Comparison of ENCODE assay signal across 35 mouse cellular contexts in genomic region chr19:36098916-36099315, GRCm38 (mm10). TPM values are rescaled to one million over a fixed set of nuclear protein-coding genes. Genes with fewer than 3 reads are reported as not detected.
"Had no signal": no experiment of that assay in that cellular context is flagged by ENCODE, and none has a peak within 500 bp of the region (broad histone marks: within the 10 kb centered on the region; RNA-seq: fewer than 3 reads in every experiment).

No protein-coding gene starts in this region.

- ATAC-seq: liver, embryonic 12.5 days; liver, postnatal 0 days; lung, postnatal 0 days; midbrain, embryonic 13.5 days; midbrain, embryonic 15.5 days; midbrain, embryonic 16.5 days had no signal

- DNase-seq: left cerebral cortex, postnatal 4 days; liver; liver, embryonic 13.5 days; liver, postnatal 0 days; lung, adult 18-20 months; lung, adult 2 months; lung, embryonic 14.5 days; lung, postnatal 10 days; lung, postnatal 14 days; lung, postnatal 36 days; lung, postnatal 4 days; midbrain, embryonic 14.5 days had no signal

- H3K4me3 ChIP-seq: limb, embryonic 10.5 days; limb, embryonic 12.5 days; limb, embryonic 13.5 days; limb, embryonic 15.5 days; liver, embryonic 12.5 days; liver, embryonic 13.5 days; liver, embryonic 15.5 days; lung, embryonic 15.5 days; megakaryocyte, embryonic 14.5 days; midbrain, embryonic 10.5 days; midbrain, embryonic 12.5 days; midbrain, embryonic 13.5 days; midbrain, embryonic 15.5 days; myocyte; neural tube, embryonic 12.5 days; neural tube, embryonic 13.5 days had no signal

- H3K9ac ChIP-seq: limb, embryonic 12.5 days; limb, embryonic 13.5 days; limb, embryonic 15.5 days; liver, embryonic 12.5 days; liver, embryonic 13.5 days; liver, embryonic 14.5 days; liver, embryonic 15.5 days; liver, postnatal 0 days; lung, embryonic 14.5 days; lung, embryonic 15.5 days; midbrain, embryonic 12.5 days; midbrain, embryonic 13.5 days; midbrain, embryonic 15.5 days; neural tube, embryonic 12.5 days; neural tube, embryonic 13.5 days had no signal

- H3K27ac ChIP-seq: limb, embryonic 10.5 days; limb, embryonic 12.5 days; limb, embryonic 13.5 days; limb, embryonic 15.5 days; liver, embryonic 12.5 days; liver, embryonic 13.5 days; liver, embryonic 14.5 days; liver, embryonic 15.5 days; lung, embryonic 15.5 days; macrophage; midbrain, embryonic 10.5 days; midbrain, embryonic 12.5 days; midbrain, embryonic 13.5 days; midbrain, embryonic 15.5 days; neural tube, embryonic 12.5 days; neural tube, embryonic 13.5 days had no signal

- H3K27me3 ChIP-seq: limb, embryonic 12.5 days; limb, embryonic 13.5 days; limb, embryonic 15.5 days; liver, embryonic 12.5 days; liver, embryonic 13.5 days; liver, embryonic 15.5 days; lung, embryonic 15.5 days; megakaryocyte, embryonic 14.5 days; midbrain, embryonic 12.5 days; midbrain, embryonic 13.5 days; midbrain, embryonic 15.5 days; neural tube, embryonic 12.5 days; neural tube, embryonic 13.5 days had no signal

- H3K9me3 ChIP-seq: limb, embryonic 10.5 days; limb, embryonic 12.5 days; limb, embryonic 13.5 days; limb, embryonic 15.5 days; liver, embryonic 12.5 days; liver, embryonic 13.5 days; liver, embryonic 15.5 days; lung, embryonic 15.5 days; megakaryocyte, embryonic 14.5 days; midbrain, embryonic 10.5 days; midbrain, embryonic 12.5 days; midbrain, embryonic 13.5 days; midbrain, embryonic 15.5 days; neural tube, embryonic 12.5 days; neural tube, embryonic 13.5 days had no signal

- H3K4me2 ChIP-seq: limb, embryonic 12.5 days; limb, embryonic 13.5 days; limb, embryonic 15.5 days; liver, embryonic 11.5 days; liver, embryonic 12.5 days; liver, embryonic 13.5 days; liver, embryonic 15.5 days; lung, embryonic 14.5 days; lung, embryonic 15.5 days; midbrain, embryonic 11.5 days; midbrain, embryonic 12.5 days; midbrain, embryonic 13.5 days; midbrain, embryonic 15.5 days; neural tube, embryonic 12.5 days; neural tube, embryonic 13.5 days had no signal

- H3K4me1 ChIP-seq: limb, embryonic 10.5 days; limb, embryonic 12.5 days; limb, embryonic 13.5 days; limb, embryonic 15.5 days; liver, embryonic 12.5 days; liver, embryonic 13.5 days; liver, embryonic 15.5 days; lung, embryonic 15.5 days; midbrain, embryonic 10.5 days; midbrain, embryonic 12.5 days; midbrain, embryonic 13.5 days; midbrain, embryonic 15.5 days; neural tube, embryonic 12.5 days; neural tube, embryonic 13.5 days had no signal

RNA-seq across cellular contexts. Expression of gene Ankrd1, which starts 21.0 kb away (rescaled TPM):
- polyA plus RNA-seq: macrophage; midbrain, embryonic 10.5 days; midbrain, embryonic 11.5 days; midbrain, embryonic 13.5 days; midbrain, embryonic 15.5 days; midbrain, embryonic 16.5 days had no signal

RNA-seq across cellular contexts. Expression of gene Htr7, which starts 41.6 kb away (rescaled TPM):
- polyA plus RNA-seq: limb, embryonic 10.5 days; limb, embryonic 11.5 days; liver, embryonic 11.5 days; liver, embryonic 12.5 days; liver, embryonic 13.5 days; liver, embryonic 15.5 days; liver, embryonic 16.5 days; lung, embryonic 14.5 days; lung, postnatal 0 days had no signal
